Mouse (Mus musculus): ENCODE results near the gene Lipi.

The Lipi gene

DNA sequence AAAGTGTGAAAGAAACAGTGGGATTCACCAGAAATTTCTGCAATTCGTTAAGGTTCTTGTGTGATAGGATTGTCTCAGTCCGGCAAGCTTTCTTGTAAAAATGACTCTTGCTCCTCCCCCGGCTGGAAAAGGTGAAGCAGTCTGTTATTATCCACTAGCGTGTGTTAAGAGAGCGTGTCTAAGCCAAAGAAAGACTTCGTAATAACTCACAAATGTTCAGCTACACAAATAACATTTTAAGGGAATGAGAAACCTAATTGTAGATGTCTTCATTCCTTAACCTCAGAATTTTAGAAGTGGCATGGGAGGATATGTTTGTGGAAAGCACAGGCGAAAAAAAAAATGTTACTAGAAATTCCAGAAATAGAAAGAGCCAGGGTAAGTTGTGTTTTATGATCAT, at the start of gene Lipi:
Gene Lipi (minus strand): TSS at position 101 of the 400 bp plus-strand sequence.
- in situ Hi-C loops (cut with MboI, MseI) = no loop called here

DNA sequence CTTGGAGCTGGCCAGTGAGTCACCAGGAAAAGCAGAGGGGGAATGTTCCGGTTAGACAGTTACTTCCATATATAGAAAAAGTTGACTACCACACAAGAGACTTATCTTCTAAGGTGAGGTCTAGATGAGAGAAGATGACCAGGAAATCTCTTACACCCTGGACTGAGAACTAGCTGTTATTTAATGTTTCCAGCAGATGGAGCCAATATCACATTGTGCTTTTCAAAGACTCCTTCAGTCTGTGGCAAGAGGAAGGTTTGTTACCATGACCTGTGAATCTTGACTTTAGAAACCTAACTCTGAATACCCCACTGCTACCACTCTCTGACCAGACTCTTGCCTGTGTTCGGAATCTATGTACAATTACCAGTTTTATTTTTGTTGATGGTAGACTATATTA, 42.0 kb upstream of the Lipi start:
- in situ Hi-C loops (cut with MboI, MseI) = no loop called here

DNA sequence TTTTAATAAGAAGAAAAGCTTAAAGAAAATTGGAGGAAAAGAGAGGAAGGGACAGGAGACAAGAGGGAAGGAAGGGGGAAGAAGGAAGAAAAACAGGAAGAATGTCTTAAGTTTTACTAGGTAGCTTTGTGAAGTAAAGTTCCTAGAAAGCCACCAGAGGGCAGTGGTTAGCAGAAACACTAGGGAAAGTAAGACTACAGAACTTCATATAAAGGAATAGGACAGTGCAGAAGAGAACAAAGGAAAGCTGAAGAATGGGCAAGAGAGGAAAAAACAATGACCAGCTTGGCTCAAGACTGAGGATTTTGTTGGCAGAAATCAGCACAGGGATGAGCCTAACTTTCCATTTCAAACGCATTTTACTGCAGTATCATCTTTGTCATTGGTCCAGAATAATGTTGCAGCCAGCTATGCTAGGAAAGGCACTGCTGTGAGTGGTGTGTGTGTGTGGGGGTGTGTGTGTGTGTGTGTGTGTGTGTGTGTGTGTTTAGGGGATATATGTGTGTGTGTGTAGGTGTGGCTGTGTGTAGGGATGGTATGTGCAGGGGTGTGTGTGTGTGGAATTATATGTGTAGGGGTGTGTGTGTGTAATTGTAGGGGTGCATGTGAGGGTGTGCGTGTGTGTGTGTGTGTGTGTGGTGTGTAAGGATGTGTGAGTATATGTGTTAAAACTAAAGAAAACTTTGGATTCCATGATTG, 31.9 kb upstream of the Lipi start:
- in situ Hi-C loops (cut with MboI, MseI) = no loop called here

DNA sequence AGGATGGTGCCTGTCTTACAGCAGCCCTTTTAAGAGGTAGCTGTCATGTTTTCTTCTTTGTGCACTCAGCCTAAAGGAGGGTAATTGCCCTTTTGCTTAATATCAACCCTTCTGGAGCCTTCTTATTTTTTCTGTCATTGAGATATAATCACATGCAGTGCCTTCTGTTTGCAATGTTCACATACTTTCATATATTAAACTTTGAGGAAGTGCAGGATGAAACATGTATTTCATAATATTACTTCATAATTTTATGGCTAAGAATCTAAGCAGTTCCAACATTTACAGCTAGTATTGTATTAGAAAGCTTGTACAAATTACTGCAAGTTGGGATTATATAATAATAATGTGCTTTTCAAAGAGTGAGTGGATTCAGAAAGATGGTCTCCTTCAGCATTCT, 26.7 kb upstream of the Lipi start:
- in situ Hi-C loops (cut with MboI, MseI) = no loop called here

DNA sequence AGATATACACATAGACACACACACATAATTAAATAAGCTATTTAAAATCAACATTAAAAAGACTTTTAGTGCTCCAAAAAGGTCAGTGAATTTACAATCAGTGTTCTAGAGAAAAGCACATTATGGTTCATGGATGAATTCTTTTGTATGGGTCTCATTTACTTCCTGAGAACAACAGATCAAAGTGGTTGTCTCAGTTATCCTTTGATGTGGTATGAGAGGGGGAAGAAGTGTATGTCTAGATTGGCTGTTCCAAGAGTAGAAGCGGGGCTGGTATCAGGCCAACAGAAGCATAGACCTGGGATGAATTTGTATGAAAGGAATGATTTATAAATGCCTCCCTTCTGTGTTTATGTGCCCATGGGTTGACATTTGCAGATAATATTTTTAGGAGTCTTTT, 20.6 kb upstream of the Lipi start:
- in situ Hi-C loops (cut with MboI, MseI) = no loop called here

DNA sequence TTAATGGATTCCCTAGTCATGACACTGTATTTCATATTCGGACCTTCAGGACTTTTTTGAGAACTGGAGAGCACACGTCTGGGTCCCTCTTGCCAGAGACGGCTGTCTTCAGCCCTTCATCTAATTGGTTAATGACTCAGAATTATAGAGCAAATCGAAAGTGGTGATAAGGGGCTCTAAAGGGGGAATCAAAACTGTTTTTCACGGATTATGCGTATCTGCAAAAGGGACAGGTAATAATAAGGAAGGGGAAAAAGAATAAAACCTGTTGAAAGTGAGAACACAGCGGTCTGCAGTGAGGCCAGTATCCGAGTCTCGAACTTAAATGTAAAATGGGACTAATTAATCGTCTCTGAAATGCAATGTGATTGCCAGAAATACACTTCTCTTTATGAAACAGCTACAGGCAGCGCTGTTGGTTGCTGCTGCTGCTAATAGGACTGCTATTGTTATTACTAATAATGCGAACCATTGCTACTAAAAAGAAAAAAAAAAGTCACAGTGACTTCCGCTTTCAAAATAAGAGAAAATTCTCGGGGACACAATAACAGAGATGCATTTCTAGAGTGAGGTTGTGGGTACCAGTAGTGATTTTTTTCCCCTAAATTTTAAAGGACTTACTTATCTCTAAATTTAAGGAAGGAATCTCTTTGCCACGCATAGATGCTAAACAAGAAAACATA, 7.8 kb upstream of the Lipi start:
- in situ Hi-C loops (cut with MboI, MseI) = no loop called here

DNA sequence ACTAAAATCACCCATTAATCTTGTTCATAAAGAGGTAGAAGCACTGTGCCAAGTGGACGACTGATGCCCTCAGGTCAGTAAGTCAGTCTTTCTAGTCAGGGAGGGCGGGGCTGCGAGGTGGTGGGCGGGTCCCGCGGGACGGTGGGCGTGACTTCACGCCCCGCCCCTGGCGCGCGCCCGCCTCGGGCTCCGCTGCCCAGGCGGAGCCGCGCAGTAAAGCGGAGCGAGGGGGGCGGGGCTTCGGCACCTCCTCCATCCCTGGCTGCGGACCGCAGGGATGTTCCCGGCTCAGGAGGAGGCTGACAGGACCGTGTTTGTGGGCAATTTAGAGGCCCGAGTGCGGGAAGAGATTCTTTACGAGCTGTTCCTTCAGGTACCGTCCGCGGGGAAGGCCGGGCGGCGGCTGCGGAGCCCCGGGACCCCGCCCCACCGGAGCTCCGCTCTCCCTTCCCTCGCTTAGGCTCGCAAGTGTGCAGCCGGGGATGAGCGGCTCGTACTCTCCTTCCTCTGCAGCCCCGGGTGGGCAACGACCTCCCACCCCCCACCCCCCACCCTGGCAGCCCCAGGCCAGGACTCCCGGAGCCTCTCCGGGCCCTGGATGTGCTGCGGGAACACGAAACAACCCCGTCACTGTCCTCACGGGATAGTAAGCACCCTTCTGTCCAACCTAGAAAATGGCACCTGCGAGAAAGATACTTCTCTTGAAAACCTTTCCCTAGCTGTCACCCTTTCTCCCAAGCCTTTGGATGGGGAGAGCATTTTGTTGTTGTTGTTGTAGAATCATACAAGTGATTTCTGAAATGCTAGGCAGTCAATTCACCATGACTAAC, 7.0 kb upstream of the Lipi start, which contains the start of gene Rbm11:
Gene Rbm11 (plus strand): TSS at position 174 of the 830 bp plus-strand sequence.
- in situ Hi-C loops (cut with MboI, MseI) = no loop called here

DNA sequence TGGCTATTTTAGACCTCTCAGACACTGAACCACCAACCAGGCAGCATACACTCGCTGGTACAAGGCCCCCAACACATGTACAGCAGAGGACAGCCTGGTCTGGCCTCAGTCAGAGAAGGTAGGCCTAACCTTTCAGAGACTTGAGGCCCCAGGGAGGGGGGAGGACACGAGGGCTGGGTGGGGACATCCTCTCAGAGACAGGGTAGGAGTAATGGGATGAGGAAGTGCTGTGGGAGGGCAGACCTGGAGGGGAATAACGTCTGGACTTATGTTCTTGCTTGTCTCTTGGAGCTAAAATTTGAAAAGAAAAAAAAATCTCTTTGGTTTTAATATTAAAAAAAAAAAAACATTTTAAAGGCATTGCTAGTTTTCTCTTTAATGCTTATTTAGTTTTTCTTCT, 605 bp upstream of the Lipi start:
- in situ Hi-C loops (cut with MboI, MseI) = no loop called here

DNA sequence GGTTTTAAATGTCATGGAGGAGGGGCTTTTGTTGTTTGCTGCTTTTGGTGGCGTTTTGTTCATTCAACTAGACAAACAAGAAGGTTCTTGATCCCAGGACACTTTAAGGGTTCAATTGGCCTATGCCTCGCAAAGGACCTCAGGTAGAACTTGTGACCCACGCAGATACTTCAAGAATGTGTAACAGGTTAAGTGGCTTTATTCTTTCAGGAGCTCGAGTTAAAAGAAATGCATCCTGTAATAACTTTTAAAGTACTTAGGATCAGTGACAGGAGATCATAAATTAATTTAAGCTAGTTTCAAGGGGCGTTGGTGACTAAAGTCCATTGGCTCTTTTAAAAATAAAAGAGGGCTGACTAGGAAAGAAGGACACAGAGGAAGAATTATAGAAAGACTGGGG, 3.6 kb downstream of the Lipi start:
- in situ Hi-C loops (cut with MboI, MseI) = no loop called here

DNA sequence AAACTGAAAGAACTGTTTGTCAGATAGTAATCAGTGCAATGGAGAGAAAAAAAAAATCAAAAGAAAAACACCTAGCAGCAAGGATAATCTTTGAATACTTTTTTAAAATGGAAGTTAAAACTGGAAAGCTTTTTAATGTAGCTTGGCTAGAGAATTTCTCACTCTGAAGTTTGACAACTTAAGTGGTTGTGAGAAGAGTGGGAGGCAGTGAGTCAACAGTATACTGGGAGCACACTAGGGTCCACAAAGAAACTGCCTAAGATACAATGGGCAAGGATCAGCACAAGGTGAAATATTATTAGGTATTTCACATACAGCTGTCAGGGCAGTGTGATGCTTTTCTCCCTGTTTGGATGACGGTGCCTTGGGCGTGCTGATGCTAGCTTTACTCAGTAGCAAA, 23.0 kb downstream of the Lipi start:
- in situ Hi-C loops (cut with MboI, MseI) = no loop called here

DNA sequence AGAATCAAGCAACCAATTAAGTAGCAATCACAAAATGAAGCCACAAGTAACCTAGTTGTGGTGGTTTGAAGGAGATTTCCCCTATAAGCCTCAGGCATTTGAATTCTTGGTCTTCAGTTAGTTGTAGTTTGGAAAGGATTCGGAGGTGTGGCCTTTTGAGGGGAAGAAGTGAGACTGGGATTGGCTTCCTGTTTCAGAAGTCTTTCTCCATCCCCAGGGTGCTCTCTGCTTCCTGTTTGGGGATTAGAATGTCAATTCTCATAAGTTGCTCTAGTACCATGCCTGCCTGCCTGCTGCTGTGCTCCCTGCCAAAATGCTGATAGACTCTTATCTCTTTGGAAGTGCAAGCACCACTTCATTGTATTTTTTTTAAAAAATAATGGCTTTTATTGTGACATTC, 40.6 kb downstream of the Lipi start:
- in situ Hi-C loops (cut with MboI, MseI) = no loop called here

DNA sequence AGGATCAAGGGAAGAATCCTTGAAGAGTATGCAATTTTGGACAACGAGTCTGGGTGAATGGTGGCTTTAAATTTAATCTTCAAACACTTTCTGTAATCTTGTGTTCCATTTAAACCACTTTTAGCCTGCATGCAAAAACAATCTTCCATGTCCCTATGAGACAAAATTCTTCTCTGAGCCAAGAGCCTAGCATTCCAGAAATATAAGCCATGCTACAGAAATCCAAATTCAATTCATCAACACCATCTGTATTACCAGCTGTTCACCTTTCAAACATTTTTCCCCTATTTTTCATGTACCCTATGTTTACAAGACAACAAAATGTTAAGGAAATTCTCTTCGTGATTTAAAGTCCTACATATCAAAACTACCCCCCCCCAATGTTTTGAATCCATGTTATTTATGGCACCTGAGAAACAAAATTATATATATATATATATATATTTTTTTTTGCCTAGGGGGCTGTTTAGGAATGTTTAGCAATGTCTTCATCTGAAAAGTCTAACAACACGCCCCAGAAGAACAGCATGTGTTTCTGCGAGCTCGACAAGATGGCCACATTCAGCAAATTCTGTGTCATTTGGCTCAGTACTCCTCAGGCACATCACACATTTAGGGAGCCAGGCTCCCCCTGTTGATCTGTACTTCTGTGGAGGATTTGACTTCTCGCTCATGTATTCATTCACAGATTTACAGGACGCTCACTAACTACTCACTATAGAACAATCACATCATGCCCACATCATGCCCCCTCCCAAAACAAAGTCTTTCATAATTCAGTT, 47.9 kb downstream of the Lipi start:
- in situ Hi-C loops (cut with MboI, MseI) = no loop called here

DNA sequence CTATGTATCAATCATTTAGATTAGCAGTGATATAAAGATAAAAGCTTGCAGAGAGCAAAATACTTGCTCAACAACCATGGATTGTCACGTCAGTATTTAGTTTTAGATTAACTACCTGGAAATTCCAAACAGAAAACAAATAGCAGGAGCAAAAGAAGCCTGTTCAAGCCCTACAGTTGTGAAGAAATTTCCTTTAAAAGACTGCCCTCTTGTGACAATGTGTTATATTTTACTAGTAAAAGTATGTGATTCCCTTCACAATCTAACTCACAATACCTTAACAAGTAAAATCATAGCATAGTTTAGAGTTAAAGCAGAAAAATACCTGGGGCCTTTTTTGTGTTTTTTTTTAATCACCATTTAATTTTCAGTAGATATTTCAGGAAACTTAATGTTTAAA, 54.2 kb downstream of the Lipi start:
- in situ Hi-C loops (cut with MboI, MseI) = no loop called here

DNA sequence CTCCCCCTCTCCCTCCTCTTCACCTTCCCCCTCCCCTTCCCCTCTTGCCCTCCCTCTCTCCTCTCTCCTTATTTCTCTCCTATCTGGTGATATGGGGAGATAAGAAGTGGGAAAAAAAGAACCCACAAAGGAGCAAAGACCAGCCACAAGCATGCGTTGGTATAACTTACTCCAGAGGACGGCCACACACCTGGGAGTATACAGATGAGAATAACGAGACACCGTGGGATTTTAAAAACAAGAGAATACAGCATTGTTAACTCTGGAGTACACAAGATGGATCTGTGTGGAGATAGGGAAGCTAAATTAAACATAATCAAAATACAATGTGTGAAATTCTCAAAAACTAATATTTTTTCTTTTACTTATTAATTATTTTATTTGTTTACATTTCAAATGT, 89.3 kb downstream of the Lipi start:
- in situ Hi-C loops (cut with MboI, MseI) = loop anchor here in 1 of 2 experiments (10.0 kb wide), 1 partner anchor 472 kb away; no protein-coding TSS in a partner anchor
